ENCODE assay signal across 1 mouse cellular context in the genomic region with DNA sequence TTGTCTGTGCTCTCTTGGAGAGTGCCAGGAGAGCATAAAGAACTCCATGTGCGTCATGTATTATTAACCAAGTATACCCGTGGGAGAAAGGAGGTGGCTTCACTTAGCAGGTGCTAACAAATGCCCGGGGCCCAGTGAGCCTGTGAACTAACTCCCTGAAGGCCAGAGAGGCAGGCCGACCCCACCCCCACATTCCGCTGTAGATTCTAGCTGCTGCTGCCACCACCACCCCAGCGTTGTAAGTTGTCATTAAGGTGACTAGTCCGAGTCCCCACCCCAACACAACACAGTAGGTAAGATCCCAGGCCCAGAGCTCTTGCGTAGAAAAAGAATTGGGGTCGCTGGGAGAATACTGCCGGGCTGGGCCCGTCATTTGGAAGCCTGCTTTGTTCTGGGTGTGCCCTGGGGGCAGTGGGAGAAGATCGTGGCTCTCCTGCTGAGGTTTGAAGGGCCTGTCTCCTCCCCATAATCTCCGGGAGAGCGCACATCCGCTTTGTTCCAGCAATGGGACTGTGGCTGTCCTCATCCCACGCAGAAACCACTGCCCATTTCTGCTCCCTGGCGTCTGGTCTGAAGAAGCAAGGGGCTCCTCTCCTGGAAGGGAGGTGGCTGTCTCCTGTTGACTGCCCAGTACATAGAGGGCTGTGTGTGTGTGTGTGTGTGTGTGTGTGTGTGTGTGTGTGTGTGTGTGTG.
TF ChIP-seq lines count a peak whose summit lies in the region.

No protein-coding gene starts in this region.

TF ChIP-seq in MEL, 35 proteins besides CTCF, POLR2A, EP300 and RAD21:
- TF ChIP-seq ZMIZ1 (IDR thresholded peaks at IDR 0.05; ENCODE audit: low read depth, low read length): no peak
- no peak for TF ChIP-seq MAZ (IDR thresholded peaks at IDR 0.05; ENCODE audit: low read depth, low read length)
- no peak for TF ChIP-seq ZC3H11A (IDR thresholded peaks at IDR 0.05; ENCODE audit: low read depth, low read length)
